Mouse (Mus musculus): Measurements from ENCODE around the gene Hs1bp3.

Hs1bp3 gene

DNA sequence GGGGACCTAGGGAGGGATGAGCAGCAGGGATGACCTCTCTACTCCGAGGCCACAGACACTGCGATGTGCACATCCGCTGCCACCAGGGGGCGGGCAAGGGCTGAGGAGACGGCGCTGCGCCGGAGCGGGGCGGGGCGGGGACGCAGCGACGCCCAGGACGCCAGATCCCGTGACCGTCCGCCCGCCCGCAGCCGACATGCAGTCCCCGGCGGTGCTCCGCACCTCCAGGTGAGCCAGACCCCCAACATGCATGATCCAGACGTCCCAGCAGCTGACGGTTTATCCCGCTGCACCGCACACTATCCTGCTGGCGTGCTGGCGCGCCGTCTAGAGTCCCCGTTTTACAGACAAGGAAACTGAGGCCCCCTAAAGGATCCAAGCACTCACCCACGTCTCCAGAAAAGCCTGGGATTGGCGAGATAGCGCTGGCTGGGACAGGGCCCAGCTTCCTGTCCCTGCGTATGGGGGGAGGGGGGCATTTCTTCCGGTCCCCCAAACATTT is at the start of gene Hs1bp3:
Gene Hs1bp3 (plus strand): TSS at position 163 of the 502 bp plus-strand sequence.
- DNase-seq: peak; percentile 87

GRCm38 (mm10) chr12:8266311-8266710 is 46.9 kb upstream of the Hs1bp3 start:
- DNase-seq: no peak

DNA sequence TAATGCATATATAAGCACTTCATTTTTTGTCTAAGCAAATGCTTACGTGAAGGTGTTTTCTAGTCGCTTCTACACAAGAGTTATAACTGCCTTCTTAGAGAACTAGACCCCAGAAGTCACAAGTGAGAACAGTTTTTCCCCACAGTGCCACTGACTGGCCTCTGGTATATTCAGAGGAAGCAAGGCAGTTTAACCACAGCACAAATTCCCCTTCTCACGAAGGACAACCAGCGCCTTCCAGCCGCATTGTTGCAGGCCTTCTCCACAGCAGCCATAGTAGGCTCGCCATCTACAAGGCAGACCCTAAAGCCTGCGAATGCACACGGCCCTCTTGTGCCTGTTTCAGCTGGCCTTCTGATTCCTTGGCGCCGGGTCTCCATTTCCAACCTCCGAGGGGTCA is 43.6 kb upstream of the Hs1bp3 start:
- no peak for DNase-seq

- DNase-seq: no peak
Measured at GRCm38 (mm10) chr12:8271405-8271804, 41.8 kb upstream of the Hs1bp3 start.

DNA sequence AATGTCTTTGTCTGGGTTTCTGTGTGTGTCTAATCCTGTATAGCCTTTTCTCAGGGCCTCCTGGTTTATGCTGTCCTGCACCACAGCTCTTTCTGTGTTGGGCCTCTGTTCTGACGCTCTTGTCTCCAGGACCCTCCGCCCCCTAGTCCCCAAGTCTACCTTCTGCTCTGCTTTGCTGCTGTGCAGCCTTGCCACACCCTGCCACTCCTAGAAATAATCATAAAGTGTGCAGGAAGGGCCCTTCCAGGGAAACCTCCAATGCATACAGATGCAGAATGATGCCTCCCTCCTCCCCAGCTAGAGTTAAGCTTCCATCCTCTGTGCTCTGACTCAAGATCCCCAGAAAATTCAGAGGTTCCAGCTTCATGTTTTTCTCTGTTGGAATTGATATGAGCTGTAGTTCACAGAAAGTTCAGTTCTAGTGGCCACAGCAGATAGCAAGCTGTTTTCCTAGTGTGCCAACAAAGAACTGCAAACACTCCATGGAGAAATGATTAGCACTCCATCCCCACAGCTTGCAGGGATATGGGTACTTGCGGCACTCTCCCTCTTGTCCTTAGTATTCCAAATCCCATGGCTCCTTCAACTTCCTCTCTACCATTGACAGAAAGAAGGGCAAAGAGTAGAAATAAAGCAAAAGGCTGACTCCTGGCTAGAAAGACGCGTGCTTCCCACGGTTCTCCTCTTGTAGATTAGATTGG is 39.6 kb upstream of the Hs1bp3 start:
- no peak for DNase-seq

DNA sequence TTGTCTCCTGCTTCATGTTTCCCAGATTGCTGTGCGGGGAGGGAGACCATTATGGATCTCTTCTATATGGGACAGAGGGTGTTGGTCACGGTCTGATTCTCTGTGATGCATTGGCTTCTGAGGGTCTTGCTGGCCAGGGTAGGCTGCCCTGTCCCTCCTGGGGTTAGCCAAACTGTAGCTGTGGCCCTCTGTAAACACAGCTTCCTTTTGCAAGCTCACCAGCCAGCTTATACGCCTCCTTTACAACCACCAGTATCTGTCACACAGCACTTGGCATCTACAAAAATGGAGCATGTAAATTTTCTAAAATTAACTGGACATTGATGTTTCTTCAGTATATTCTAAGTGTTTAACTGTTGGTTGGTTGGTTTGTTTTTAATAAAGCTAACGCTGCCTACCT is 37.8 kb upstream of the Hs1bp3 start:
- DNase-seq: no peak

GRCm38 (mm10) chr12:8281225-8282017 is 31.8 kb upstream of the Hs1bp3 start:
- no peak for DNase-seq

DNA sequence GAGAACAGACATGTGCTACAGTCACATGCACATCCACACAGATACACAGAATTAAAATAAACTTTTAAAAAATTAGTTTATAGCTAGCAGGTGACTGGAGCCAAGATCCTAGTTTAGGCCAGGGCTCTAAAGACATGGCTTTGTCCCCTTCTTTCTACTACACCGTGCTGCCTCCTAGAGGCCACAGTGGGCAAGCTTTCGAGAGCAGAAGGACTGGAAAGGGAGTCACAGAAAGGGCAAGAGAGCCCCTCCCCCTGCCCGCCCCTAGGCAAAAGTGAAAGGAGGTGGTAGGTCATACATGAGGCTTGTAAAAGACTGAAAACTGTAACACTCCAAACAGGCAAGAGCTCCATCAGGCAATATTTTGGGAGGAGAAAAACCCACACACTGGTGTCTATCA is 25.3 kb upstream of the Hs1bp3 start:
- no peak for DNase-seq

- no peak for DNase-seq
Measured at GRCm38 (mm10) chr12:8289099-8289498, 24.1 kb upstream of the Hs1bp3 start.

GRCm38 (mm10) chr12:8289499-8289898 is 23.7 kb upstream of the Hs1bp3 start:
- no peak for DNase-seq

DNA sequence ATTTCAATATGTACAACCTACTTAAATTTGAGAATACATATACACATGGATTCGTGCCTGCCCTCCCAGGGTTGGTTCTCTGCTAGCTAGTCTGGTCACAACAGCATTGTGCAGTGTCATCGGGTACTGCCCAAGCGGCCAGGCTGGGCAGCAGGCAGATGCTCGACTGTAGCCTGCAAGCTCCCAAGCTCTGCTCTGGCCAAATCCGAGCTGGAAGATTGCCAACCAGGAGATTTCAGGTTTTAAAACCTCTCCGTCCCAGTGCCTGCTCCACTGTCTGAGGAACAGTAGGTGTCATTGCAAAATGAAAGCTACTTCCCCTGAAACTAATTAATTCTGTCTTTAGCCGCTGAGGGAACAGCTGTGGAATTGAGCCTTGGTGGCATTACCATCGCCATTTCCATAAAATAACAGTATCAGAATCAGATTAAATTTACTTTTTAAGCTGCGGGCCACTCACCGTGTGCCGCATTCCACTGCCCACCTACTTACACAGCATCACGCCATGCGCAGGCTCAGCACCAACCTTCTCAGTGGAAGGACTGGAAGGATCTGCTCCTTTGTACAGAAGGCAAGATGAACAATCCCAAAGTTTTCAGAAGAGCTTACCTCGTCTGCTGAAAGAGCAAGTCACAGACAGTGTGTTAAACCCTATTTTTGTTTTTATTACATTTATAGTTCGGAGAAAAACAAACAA is 21.9 kb upstream of the Hs1bp3 start:
- DNase-seq: peak; percentile 53

DNA sequence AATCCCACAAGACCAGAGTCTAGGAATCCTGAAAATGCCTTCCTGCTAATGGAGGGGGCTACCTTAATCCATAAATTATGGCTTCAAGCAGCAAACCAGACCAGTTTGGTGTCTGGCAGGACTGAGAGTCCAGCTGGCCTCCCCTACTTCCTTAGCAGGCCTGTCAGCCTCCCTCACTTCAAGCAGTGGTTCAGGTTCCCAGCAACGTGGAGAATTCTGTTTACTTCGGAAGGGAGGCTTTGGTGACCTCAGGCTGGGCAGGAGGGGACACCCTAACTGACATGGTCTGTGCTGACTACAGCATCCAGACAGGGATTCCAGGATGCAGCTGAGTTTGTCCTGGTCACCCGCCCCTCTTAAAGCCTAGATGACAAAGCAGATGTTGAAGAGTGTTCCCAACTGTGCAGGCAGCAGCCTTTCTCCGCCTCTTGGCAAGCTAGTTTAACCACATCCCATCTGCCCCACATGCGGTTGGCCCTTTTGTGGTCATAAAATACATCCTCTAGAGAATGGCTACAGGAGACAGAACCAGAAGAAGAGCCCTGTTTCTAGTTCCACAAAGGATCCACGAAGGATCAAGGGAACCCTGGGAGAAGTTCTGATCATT is 17.8 kb upstream of the Hs1bp3 start:
- no peak for DNase-seq

DNA sequence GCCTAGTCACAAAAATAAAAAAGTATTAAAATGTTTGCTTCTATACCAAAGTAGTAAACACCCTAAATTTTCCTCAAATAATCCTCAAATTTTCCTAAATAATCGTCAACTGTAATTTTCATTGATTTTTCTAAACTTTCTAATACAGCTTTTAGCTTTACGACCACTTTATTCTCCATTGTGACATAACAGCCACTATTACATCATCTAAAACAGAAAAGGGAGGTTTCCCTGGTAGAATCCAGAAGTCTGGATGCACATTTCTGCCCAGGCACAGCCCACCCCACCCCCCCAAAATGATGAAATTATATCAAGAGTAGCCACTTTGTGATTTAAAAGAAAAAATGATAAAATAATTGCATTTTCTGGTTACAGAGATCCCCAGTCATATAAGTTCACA is 17.1 kb upstream of the Hs1bp3 start:
- DNase-seq: no peak

- DNase-seq: no peak
Measured at GRCm38 (mm10) chr12:8297586-8298214, 15.5 kb upstream of the Hs1bp3 start.

DNA sequence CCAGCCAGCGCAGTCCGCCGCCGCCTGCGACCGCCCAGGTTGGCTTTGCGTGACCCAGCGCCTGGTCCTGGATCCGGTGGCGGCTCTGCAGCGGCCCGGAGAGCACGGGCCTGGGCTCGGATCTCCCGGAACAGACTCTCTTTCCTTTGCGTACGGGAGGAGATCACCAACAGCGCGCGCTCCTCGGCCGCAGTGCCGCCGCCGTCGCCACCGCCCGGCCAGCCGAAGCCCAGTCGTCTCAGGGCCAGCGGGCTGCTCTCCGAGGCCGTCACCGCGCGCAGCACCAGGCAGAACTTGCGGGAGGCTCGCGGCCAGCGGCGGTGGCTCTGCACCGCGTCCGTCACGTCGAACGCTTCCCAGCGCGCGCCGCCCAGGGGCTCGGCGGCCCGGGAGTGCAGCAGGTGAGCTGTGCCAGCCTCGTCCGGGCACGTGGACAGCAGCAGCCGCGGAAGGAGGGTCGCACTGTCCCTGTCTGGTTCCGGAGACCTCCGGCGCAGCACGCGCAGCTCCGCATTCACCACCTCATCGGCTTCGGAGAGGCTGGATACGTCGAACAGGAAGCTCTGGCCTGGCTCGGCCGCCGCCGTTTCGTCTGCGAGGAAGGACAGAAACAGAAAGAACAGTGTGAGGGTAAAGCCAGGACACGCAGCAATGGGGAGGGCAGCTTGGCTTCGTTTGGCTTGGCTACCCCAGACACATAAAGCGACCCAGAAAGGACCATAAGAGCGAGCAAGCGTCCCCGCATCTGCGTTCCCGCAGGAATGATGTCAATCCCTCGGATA is 14.7 kb upstream of the Hs1bp3 start:
- no peak for DNase-seq

DNA sequence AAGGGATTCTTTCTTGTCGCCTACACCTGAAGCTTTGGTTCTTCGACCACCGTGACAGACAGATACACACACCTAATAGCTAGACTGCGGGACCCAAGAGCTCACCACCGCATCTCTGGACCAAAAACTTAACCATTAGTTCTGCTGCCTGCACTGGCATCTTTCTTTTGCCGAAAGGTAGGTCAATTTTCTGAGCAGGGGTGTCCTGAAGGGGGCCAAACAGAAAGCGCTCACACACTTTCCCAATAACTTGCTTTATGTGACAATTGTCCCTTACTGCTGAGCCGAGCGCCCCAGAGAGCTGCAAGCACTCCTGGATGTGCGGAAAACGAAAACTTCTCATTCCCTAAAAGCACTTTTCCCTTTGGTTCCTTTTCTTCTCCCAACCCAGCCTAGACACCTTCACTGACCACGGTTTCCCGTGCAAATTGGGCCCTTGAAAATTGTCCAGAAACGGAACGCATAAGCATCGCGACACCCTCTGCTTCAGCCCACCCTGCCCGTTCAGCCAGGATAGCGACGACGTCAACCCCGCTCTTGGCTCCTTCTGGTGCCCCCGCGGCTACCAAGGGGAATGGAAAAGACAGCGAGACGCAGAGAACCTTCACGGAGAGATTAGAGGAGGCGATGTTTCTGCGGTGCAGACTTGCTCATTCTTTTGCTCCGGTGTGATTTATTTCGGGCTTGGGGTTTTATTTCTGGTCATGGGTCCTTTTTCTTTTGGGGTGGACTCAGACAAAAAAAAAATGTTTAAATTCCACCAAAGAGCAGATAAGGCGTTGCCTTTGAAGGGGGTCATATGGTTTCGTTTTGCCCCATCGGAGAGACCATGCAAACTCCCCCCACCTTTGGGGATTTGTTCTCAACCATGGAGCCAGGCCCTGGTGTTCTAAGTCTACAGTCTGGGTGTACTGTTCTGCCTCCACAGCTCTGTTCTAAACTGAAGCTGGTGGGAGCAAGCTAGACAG is 13.8 kb upstream of the Hs1bp3 start:
- DNase-seq: no peak

DNA sequence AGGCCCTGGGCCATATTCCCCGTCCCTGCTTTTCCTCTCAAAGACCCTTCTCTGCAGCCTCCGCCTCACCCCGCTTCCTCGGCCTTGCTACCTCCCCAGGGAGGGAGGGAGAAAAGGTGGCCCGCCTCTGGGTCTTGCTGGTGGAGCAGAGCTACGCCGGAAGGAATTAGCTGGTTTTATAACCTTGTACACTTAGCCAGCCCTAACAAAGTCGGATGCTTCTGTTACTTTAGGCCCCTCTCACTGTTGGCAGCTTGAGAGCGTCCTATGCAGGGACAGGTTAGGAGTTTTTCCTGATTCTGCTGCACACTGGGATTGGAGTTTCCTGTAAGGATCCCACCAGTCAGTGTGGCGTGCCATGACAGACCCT is 13.1 kb upstream of the Hs1bp3 start:
- DNase-seq: no peak

GRCm38 (mm10) chr12:8300521-8300920 is 12.7 kb upstream of the Hs1bp3 start:
- no peak for DNase-seq

DNA sequence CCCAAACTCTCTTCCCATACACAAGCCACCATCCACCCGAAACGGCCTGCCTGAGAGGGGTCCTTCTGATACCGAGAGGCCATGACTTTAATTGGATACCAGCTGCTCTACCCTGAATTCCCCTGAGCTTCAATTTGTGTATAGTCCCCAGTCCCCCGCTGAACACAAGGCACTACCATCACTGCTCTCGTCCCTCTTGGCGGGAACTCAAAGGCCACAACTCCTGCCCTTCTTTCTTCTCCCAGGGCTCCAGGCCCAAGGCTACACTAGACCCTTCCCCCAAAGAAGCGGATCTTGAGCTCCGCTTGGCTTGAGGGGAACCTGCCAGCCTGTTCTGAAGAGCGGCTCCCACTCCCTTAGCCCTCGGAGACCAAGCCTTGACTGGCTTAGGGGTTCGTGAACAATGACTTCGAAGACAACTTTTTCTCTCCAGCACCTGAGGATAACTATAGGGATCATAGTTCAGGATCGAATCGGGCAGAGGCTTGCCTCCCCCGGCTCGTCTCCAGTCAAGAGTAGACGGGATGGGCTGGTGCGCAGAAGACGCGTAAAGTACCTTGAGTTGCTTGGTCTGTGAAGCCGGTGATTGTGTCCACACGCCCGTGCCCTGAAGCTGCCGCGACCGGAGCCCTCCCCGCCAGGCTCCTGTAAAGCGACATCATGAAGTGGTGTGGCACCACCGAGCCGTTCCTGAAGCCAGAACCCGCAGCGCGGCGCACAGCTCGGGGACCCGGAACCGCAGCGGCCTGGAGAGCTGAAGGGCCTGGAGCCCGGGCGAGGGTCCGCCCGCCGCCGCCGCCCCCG is 12.0 kb upstream of the Hs1bp3 start:
- DNase-seq: no peak
